Mouse (Mus musculus) midbrain, postnatal 0 days (tissue): Measurements from ENCODE around the gene Nom1. TPM values are rescaled to one million over a fixed set of nuclear protein-coding genes. Genes with fewer than 3 reads are reported as not detected.

Source experiments
- ATAC-seq: fragments of 200-750 bp; cut with Nextera tagmentation; 2 replicates; pipeline ENCODE4 v1.8.0; 2017; ENCODE audit warnings: moderate number of reproducible peaks, mild to moderate bottlenecking, moderate TSS enrichment, moderate library complexity; ENCODE audit not compliant: low FRiP score
- DNase-seq: peaks from one replicate; pipeline ENCODE4 v3.0.0-alpha.2; 2015; ENCODE audit warnings: low spot score
- H3K27ac ChIP-seq: fragments of 300-500 bp; sonication (generic); 2 replicates; pipeline ENCODE4 v1.5.1; 2014; ENCODE audit warnings: low read depth, mild to moderate bottlenecking, low read length, mixed read lengths
- H3K27me3 ChIP-seq: fragments of 300-500 bp; sonication (generic); 2 replicates; pipeline ENCODE4 v1.6.1; 2014; ENCODE audit warnings: low read length, control low read depth, mixed read lengths; ENCODE audit not compliant: insufficient read depth
- H3K36me3 ChIP-seq: fragments of 300-500 bp; sonication (generic); 2 replicates; pipeline ENCODE4 v1.6.1; 2014; ENCODE audit warnings: low read length, control low read depth, mixed read lengths; ENCODE audit not compliant: insufficient read depth
- H3K4me1 ChIP-seq: fragments of 300-500 bp; sonication (generic); 2 replicates; pipeline ENCODE4 v1.6.1; 2014; ENCODE audit warnings: mild to moderate bottlenecking, control low read depth, antibody characterized with exemption, low read length, mixed read lengths; ENCODE audit not compliant: insufficient read depth
- H3K4me2 ChIP-seq: fragments of 300-500 bp; sonication (generic); 2 replicates; pipeline ENCODE4 v1.6.1; 2014; ENCODE audit warnings: low read depth, mild to moderate bottlenecking, low read length, mixed read lengths; ENCODE audit not compliant: poor library complexity, severe bottlenecking
- H3K4me3 ChIP-seq: fragments of 300-500 bp; sonication (generic); 2 replicates; pipeline ENCODE4 v1.5.1; 2014; ENCODE audit warnings: low read depth, mild to moderate bottlenecking, low read length, moderate library complexity
- H3K9ac ChIP-seq: fragments of 300-500 bp; sonication (generic); replicated peaks from 2 replicates; pipeline ENCODE4 v1.6.1; 2014; ENCODE audit warnings: mild to moderate bottlenecking, low read length, moderate library complexity, mixed read lengths; ENCODE audit not compliant: poor library complexity, severe bottlenecking
- H3K9me3 ChIP-seq: fragments of 300-500 bp; sonication (generic); 2 replicates; pipeline ENCODE4 v1.6.1; 2016; ENCODE audit warnings: low read length, control low read depth
- CTCF ChIP-seq: IDR thresholded peaks from 2 replicates; pipeline ENCODE4 v1.5.1; 2016; ENCODE audit warnings: antibody characterized with exemption, mild to moderate bottlenecking
- WGBS: fragments of 180-500 bp; shearing (Covaris S2); extraction: QIAGEN DNeasy Blood & Tissue Kit; methylation state at CpG from one replicate; pipeline ENCODE4 v1.1.7; 2014; 5-methylcytosine and 5-hydroxymethylcytosine counted together
- polyA plus RNA-seq: library from polyadenylated mRNA; unstranded; fragments of >200 nt; fragmentation: Nextera tagmentation; extraction: Ambion mirVana; gene quantifications from 2 replicates; pipeline ENCODE4 v1.2.1, GENCODE M21; 2015
- total RNA-seq: library from RNA; depleted of rRNA; stranded (reverse); fragments of >200 nt; gene quantifications from 2 replicates; pipeline ENCODE4 v1.2.3, GENCODE M21; 2014

Gene Nom1
- total and polyA plus RNA-seq, 2 experiments from 2014 or later: 11.4 to 12.6 TPM

DNA sequence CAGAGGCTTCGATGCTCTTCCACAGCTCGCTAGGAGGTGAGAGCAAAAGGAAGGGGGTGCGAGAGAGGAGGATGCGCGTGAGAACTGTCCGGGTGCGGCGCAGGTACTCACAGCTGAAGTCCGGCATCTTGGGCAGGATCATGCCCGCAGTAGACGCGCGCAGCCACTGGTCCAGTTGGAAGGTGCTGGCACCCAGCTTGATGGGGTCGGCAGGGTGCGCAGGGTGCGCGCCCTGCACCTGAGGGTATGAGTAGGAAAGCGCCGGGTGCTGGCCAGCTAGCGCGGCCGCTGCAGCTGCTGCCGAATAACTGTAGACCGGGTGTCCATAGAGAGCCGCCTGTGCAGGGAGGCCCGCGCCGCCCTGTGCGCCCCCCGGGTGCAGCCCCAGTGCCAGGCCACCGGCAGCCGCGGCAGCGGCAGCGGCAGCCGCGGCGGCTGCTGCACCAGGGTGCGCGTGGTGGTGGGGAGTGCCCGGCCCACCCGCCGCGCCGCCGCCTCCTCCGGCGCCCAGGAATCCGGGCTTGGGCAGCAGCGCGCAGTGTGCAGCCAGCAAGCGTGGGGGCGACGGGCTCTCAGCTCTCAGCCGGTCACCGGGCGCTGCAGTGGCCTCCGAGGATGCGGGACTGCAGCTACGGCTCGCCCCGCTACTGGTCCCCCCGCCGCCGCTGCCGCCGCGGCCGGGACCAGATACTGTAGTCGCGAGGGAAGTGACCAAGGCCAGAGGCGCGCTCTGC lies 43.2 kb downstream of the Nom1 start:
- H3K9ac ChIP-seq: no peak overlapping the region
- H3K4me1 ChIP-seq: peaks cover 12% of the 10 kb centered on the region; the same call in 1 of the 2 replicates
- H3K4me2 ChIP-seq: peak overlapping the region; percentile 50
- peak overlapping the region; percentile 31 for H3K4me3 ChIP-seq
- no peaks in the 10 kb centered on the region for H3K36me3 ChIP-seq
- ATAC-seq: no peak
- no peak for DNase-seq
- TF ChIP-seq CTCF: no peak
- no peaks in the 10 kb centered on the region for H3K9me3 ChIP-seq
- no peak overlapping the region for H3K27ac ChIP-seq
- WGBS: under 1% methylated on average over 61 of the region's 73 CpGs
- H3K27me3 ChIP-seq: peaks cover 94% of the 10 kb centered on the region

DNA sequence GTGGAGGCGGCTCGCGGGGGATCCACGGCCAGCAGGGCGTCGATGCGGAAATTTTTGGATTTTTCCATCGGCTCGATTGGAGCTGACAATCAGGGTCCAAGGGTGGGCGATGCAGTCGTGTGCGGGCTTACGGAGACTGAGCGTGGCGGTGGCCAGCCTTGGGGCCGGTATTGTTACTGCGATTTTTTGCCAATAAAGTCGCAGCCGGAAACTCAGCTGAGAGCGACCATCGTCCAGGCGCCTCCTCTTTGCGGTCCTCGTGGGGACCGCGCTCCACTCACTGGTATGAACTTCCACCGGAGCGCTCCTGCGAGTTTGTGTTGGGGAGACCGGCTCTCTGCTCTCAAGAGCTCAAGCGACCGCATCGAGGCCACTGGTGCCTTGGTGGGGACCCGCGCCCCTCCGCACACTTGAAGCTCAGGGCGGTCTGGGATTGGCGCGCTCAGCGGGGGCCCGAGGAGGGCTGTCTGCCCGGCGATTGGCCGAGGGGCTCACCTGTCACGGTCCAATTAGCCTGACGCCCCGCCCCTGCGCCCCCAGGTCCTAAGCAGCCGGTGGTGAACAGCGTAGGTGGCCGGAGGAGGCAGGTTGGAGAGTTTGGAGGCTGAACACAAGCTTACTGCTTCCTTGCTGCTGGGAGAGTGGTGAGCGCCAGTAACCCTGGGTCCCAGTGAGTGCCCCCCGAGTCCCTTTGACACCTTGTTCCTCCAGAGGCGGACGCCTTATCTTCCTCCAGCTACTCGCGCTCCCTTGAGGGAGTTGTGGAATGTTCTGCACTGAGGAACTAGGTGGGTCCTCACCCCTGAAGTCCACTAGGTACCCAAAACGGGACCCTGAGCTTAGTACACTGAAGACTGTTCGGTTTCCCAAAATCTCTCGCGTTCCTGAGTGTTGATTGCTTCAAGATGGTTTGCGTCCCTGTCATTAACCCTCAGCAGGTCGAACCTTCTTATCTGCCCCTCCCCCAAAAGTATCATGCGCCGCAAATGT lies 44.0 kb downstream of the Nom1 start, which contains the start of gene Mnx1:
Gene Mnx1, minus strand, starts transcription at position 263 of the 990 bp plus-strand sequence.
- no peak within 1 kb of the TSS for H3K9ac ChIP-seq
- no peak for TF ChIP-seq CTCF
- H3K4me3 ChIP-seq: peak within 1 kb of the TSS; percentile 31
- H3K27me3 ChIP-seq: peaks cover 96% of the 10 kb centered on the region
- peak within 1 kb of the TSS; percentile 50 for H3K4me2 ChIP-seq
- ATAC-seq (0 out of 2 replicates have a peak, but pooled peaks have one; percentile 24), DNase-seq (no peak)
- H3K4me1 ChIP-seq: peaks cover 12% of the 10 kb centered on the region; the same call in 1 of the 2 replicates
- H3K36me3 ChIP-seq: no peaks in the 10 kb centered on the region
- WGBS: under 1% methylated on average over 65 of the region's 65 CpGs
- H3K27ac ChIP-seq: no peak within 1 kb of the TSS
- H3K9me3 ChIP-seq: no peaks in the 10 kb centered on the region

DNA sequence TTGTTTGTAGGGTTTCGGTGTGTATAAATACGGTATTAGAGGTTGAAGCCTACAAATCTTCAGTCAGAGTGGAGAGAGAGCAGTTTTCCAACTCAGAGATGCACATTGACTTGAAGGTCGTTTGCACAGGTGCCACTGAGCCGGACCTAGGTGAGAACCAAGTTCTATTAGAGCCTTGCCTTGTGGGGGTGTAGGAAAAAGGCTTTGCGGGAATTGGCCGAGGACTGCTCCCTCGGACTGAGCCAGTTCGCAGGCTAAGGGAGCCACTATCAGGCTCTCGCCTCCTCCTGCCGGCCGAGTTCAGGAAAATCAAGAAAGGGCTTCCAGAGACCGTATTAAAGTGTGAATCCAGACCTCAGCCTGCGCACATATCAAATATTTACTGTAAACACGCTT lies 44.7 kb downstream of the Nom1 start:
- peak; percentile 58 for TF ChIP-seq CTCF
- Histone ChIP-seq H3K36me3 (no peaks in the 10 kb centered on the region), H3K9ac (no peak overlapping the region), H3K4me2 (no peak overlapping the region), H3K27me3 (peaks cover 96% of the 10 kb centered on the region), H3K27ac (no peak overlapping the region), H3K9me3 (no peaks in the 10 kb centered on the region), H3K4me1 (peaks cover 12% of the 10 kb centered on the region; the same call in 1 of the 2 replicates), H3K4me3 (no peak overlapping the region)
- 1% methylated on average over 14 of the region's 14 CpGs for WGBS
- ATAC-seq (no peak), DNase-seq (peak; percentile 44)

DNA sequence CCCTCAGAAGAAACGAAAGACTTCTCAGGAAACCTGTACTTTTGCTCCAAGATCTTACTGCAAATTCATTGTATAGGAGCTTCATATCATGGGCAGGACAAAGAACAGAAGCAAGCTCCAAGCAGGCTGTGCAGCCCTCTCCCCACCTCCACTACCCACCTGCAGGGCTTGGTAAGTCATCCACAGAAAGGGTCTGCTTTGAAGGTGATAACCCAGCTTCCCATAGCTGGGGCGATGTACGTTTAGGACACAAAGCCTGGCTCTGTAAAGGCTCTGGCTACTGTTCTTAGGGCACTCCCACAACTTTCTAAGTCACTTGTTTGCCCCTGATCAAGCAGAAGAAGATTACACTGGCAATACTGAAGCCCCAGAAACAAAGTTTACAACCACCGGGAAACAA lies 49.3 kb downstream of the Nom1 start:
- Histone ChIP-seq H3K36me3 (no peaks in the 10 kb centered on the region), H3K9ac (no peak overlapping the region), H3K4me3 (no peak overlapping the region), H3K27me3 (peaks cover 88% of the 10 kb centered on the region), H3K4me1 (peaks cover 3% of the 10 kb centered on the region; the same call in 1 of the 2 replicates), H3K27ac (no peak overlapping the region), H3K9me3 (no peaks in the 10 kb centered on the region), H3K4me2 (no peak overlapping the region)
- no peak for DNase-seq
- ATAC-seq: no peak
- no peak for TF ChIP-seq CTCF
- 7% methylated on average over 4 of the region's 4 CpGs for WGBS

DNA sequence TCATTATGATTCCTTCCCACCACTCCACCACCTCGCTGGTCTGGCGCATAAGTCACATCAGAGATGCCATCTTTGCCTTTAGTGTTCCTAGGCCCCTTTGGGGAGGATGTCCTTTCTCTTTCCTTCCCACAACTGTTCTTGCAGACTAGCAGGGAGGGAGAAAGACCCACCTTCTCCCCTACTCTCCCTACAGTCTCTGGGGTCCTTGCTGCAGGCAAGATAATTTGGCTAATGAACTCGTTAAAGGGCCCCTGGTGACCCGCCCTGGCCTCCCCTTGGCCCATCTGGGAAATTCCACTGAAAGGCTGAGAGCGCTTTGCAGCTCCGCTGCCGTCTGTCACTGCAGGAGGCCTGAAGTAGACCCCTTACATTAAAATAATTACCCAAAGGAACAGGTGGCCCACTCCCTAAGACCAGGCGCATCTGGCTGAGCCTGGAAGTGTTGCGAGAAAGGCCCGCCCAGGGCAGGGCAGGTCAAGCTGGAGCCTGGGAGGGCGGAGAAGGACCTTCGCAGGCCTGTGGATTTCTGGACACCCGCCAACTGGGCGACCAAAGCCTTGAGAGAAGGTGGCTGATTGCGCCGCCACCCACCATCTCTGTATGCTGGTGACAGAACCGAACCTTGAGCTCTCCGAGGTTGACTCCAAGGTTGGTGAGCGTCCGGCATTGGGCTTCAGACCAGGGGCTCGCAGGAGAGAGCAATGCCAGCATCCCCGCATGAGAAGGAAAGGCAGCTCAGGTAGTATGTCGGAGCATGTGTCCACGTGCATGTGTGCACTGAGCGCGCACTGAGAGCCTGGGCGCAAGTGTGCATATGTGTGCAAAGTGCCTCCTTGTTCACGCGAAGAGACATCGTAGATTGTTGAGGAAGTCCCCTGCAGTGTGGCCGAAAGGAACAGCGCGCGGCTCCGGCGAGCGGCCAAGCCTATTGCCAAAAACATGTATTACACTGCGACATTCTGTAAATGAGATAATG lies 50.8 kb downstream of the Nom1 start:
- DNase-seq (no peak), ATAC-seq (no peak)
- Histone ChIP-seq H3K4me2 (no peak overlapping the region; the same call in 1 of the 2 replicates), H3K9me3 (no peaks in the 10 kb centered on the region), H3K36me3 (no peaks in the 10 kb centered on the region), H3K4me3 (no peak overlapping the region), H3K4me1 (peaks cover 3% of the 10 kb centered on the region; the same call in 1 of the 2 replicates), H3K27ac (no peak overlapping the region), H3K9ac (no peak overlapping the region), H3K27me3 (peaks cover 85% of the 10 kb centered on the region)
- 3% methylated on average over 38 of the region's 38 CpGs for WGBS
- no peak for TF ChIP-seq CTCF
